Mouse (Mus musculus) adrenal gland, adult 8-10 months (tissue): ENCODE measurements around the gene Ftcd. TPM values are rescaled to one million over a fixed set of nuclear protein-coding genes. Genes with fewer than 3 reads are reported as not detected.

Experiments used
- DNase-seq: peaks from one replicate; pipeline ENCODE4 v3.0.0; 2022
- total RNA-seq, 4 experiments: library from RNA; stranded (reverse); gene quantifications; 2 replicates each; pipeline ENCODE4 v1.2.4; 2022

The Ftcd gene
- under 1 TPM in 3 of 4 experiments, not detected in 1; 0.15 to 0.40 (median 0.32) TPM for total RNA-seq

DNA sequence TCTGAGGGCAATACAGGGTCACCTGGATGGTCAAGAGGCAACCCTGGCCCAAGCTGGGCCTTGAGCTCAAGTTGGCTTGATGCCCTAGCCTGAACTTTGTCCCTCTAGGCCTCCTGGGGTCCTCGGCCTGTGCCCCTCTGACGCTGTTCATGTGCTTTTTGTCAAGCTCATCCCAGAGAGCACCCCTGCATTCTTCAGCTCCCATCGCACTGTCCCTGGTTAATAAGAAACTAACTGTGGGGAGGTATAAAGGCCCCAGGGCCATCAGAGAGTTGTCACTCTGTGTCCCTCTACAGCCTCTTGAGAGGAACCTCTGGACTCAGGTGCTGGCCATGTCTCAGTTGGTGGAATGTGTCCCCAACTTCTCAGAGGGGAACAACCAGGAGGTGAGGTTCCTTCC lies at the start of gene Ftcd:
Ftcd (plus strand) TSS at position 275 of the 400 bp plus-strand sequence.
- DNase-seq = no peak

DNA sequence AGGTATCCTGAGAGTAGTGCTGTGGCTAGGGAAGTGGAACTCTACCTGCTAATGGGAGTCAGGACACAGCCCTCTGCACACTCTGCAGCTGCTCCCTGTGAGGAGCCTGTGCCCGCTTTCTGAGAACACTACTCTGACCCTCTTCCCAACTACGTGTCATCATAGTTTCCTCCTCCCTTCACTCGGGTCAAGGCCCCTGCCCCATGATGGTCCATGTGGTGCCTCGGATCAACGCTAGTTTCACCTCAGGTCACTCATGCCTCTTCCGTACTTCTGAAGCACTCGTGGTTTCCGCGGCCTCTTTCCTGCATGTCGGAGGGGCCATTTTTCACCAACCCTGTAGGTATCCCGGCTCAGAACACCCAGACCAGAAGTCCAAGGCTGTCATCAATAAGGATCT lies 44.5 kb upstream of the Ftcd start:
- no peak for DNase-seq

DNA sequence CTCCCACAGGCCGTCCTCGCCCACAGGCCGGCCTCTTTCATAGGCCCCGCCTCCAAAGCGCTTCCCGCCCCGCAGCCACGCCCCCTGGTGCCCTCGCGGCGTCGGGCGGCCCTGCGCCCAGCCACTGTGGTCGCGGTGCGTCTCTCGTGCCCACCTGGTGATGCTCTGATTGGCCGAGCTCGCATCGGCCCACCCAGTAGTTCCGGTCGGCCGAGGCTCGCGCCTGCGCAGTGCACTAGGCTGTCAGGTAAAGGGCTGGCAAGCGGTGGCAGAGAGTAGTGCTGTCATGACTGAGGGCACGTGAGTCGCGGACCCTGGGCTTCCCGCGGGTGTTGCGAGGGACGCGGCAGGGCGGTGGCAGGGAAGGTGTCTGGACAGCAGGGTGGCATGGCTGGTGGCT lies 44.1 kb upstream of the Ftcd start, which contains the start of gene Lss:
Lss (plus strand) TSS at position 214 of the 400 bp plus-strand sequence.
- peak; percentile 97 for DNase-seq

DNA sequence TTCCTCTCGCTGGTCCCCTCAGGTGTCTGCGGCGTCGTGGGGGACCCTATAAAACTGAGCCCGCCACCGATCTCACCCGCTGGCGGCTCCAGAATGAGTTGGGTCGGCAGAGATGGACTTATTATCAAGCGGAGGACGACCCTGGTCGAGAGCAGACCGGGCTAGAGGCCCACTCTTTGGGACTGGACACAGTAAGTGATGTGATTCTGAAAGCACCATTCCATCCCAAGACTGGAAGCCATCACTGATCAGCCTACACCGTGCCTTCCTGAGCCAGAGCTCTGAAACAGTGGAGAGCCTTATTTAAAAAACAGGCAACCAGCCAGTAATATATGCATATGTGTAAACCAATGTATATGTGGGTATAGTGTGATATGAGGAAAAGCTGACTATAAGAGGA lies 43.6 kb upstream of the Ftcd start:
- no peak for DNase-seq

DNA sequence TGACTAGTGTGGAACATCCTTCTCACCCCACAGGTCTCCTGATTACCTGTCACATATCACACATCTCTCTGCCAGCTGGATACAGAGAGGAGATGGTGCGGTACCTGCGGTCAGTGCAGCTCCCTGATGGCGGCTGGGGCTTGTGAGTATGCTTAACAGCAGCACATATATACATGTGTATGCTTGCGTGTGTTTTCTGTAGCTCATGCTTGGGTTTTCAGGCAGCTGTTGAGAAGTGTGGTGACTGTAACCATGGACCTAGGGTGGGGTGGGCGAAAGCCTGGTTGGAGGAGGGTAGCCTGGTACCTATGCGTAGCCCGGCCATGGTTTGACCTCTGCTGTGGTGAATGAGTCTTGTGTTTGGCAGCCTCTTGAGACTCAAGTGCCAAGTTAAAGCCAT lies 39.9 kb upstream of the Ftcd start:
- DNase-seq = no peak

DNA sequence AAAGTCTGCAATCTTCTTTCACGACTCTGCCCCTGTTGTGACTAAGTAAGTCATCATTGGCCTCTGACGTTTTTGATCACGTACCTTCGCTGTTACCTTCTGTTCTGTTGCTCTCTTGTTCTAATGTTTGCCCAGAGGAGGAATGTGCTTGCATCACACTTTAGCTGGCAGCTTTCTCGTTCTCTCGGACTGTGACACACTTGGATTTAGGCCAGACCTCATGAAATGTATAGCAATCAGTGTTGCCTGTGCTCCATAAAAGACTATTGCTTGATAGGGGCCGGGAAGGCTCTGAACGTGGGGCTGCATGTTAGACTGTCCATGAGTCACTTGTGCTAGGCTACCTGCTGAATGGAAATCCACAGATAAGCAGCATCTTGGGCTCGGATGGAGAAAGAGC lies 37.8 kb upstream of the Ftcd start:
- no peak for DNase-seq

DNA sequence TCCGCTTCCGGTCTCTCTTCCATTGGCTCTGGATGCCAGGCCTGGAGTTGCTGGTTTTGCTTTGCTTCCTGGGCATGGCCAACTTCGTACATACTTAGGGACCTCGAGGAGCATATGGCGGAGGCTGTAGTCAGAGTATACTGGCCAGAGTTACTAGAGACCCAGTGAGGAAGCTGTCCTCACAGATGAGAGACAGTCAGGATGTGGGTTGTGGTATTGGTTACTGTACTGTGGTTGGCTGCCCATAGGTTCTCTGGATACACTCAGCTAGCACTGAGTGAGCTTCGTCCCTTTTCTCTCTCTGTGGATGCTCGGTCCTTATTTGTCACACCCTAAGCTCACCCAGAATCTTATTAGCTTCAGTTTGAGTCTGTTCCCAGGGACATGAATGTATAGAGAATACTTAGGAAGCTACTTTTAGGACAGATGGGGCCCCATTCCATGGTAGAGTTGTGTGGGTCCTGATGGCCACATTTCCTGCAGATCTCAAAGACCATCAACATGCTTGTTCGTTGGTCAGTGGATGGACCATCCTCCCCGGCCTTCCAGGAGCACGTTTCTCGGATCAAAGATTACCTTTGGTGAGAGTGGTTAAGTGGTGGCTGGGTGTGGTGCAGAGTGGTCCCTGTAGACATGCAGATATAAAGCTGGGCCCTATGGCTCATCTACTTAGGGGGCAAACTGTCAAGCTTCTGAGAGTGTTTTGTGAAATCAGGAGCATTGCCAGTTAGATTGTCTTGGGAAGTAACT lies 33.9 kb upstream of the Ftcd start:
- DNase-seq = no peak

DNA sequence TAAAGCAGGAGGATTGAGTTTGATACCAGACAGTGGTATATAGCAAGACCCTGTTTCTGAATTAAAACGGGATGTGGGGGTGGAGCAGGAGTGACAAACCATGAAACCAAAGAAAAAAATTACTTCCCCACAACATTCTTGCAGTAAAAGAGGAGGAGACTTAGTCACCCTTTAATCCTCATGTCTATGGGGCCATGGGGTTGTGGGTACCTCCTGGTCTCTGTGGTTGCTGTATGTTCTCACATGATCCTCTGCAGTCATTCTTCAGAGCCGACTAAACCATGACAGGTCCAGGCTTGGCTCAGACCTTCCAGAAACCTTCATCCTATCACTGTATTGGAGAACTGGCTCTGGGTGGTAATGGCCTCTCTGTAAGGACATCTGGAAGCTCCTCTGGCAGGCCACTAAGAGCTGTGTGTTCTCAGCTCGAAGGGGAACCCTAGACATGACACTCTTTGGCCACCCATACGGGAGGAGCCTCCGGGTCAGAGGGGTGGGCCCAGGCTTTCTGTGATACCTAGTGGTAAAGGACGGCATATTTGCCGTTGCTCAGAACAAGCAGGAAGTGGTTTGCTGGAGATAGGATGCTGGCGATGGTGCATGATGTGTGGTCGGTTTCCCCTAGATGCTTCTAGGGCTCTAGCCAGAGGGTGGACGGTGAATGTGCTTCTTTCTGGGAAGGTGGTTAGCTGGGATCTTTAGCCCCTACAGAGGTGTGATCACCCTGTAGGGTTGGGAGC lies 32.6 kb upstream of the Ftcd start:
- DNase-seq = no peak

DNA sequence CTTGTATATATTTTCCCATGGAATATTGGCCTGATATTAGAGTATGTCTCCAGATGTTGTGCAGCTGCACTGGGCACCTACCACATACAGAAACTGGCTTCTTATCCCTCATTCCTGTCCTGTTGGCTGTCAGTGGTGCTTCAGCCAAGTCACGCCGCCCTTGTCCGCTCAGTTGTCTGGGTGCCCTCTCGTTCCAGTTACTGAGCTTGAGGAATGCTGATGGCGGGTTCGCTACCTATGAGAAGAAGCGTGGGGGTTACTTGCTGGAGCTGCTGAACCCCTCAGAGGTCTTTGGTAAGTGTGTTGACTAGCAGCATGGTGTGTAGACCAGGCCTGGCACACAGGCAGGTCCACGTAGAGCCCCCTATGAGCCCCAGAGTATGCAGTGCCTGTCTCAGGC lies 28.9 kb upstream of the Ftcd start:
- DNase-seq = no peak

DNA sequence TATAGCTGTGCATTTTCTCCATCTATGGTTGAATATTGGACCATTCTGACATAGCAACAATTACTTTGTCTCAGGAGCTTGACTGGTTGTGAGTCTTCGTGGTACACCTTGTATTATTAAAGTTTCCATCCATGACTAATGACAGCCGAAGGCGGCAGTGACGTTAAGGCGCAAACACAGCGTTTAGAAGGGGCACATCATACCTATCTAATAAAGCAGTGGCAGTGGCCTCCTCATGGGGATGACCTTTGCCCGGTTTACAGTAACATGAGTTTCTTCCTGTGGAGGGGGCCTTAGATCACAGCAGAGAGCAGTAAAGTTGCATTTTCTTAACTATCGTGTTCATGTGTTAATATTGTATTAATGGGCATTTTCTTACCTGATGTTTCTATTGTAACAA lies 27.2 kb upstream of the Ftcd start:
- DNase-seq = no peak

DNA sequence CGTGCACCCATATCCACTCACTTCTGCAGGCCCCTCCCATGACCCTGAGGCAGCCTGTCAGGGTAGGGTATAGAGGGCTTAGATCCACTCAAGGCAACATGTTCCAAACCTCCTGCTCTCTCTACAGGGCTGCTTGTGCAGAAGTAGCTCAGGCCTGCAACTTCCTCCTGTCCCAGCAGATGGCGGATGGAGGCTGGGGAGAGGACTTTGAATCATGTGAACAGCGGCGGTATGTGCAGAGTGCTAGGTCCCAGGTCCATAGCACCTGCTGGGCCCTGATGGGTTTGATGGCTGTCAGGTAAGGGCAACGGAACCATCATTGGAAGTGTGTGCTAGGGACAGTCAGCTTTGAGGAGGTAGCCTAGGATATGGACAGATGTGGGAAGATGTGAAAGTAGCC lies 25.0 kb upstream of the Ftcd start:
- no peak for DNase-seq

DNA sequence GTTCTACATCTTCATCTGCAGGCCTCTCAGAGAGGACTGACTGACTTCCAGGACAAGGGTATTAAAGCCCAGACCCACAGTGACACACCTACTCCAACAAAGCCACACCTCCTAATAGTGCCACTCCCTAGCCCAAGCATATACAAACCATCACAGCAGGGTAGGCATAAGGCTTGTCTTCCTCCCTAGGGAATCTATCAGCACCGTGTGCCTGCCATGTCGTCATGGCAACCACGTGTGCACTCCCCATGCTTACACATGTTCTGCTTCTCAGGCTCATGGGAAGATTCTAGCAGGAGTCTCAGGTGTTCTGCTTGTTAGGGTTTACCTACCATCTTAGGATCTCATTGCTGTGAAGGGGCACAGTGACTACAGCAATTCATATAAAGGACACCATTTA lies 23.9 kb upstream of the Ftcd start:
- no peak for DNase-seq

DNA sequence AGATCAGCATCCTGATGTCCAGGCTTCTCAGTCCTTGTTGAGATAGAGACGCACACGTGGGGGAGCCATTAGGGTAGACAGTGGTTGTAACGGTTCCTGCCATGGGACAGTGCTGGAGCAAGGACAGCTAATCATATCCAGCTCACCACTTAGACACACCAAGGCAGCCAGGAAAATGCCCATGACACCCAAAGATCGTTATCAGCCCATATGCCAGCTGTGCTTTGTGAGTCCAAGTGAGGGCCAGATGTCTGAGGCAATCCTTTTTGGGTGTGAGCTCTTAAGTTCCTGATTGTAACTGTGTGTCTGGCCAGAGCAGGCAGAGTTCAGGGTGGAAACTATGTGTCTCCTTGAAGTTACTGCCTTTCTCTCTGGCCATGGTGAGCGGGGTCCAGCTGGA lies 21.4 kb upstream of the Ftcd start:
- no peak for DNase-seq

DNA sequence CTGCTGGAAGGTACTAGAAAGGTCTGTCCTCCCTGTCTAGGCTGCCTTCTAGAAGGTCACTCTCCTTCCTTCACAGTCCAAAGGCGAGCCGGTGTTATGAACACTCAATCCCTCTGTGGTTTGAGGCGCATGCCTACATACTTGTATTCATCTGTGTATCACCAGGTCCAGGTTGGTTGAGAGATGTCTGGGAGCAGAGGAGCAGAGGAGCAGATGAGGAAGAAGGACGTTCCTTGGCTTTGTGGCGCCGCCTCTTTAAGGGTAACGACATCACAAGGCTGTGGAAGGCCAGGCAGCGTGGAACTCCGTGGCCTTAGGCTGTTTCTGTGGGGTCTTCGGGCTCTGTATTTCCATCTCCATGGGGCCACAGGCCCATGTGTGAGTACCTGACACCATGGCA lies 13.5 kb upstream of the Ftcd start, which contains the start of gene Spatc1l:
Spatc1l (plus strand) TSS at position 301 of the 400 bp plus-strand sequence.
- no peak for DNase-seq

DNA sequence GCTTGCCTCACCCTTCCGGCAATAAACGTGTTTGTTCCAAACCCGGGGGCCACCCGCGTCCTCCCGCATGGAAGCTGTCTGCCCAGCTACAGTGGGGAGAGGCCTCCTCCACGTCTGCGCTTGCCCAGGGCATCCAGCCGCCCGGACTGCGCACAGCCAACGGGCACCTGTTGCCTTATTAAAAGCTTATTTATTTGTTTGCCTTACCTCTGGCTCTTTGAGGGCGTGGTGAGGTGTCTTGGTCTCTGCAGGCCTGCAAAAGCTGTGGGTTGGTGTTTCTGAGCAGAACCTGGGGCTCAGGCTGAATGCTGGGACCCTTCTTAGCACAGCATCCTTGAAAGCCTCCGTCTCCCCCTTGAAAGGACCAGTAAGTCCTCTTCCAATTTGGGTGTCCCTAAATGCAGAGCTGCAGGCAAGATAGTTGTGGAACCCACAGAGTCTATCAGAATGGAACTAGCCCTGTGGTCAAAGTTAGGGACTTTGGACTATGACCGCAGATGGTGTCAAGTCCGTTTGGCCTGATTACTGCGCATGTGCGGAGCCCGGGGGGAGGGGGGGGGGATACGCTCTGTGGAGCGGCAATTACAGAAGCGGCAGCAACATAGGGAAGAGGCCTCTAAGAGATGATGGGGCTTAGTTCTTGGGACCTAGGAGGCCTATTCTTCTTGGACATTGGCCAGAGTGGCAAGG lies 5.3 kb upstream of the Ftcd start:
- DNase-seq = no peak

DNA sequence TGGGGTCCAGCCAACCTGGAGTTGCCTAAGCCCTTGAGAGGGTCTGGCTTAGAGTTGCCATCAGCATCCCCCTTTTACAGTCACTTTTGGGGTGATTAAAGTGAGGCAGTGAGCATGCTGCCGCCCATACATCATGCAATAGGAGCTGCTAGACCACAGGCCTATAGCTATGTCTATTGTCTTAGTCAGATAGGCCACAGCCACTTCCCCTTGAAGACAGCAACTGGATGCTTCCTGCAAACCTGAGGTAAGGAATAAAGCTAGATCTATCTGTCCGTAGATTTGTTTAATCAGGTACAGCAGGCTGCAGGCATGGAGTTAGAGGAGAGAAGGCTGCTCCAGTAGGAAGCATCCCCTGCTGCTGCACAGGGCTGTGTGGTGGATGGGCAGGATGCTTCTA lies 4.4 kb upstream of the Ftcd start:
- no peak for DNase-seq

DNA sequence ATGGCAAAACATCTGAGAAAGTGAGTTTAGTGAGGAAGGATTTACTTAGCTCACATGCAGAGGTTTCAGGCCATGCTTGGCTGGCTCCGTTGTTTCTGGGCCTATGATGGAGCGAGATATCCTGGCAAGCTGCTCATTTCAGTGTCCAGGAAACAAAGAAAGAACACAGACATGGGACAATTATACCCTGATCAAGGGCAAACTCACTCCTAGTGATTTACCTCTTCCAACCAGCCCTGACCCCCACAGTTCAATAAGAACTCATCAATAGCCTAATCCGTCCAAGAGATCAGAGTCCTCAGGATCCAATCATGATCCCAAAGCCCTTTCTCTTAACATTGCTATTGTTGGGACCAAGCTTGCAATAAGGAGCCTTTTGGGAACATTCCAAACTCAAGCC lies 3.3 kb upstream of the Ftcd start:
- no peak for DNase-seq

DNA sequence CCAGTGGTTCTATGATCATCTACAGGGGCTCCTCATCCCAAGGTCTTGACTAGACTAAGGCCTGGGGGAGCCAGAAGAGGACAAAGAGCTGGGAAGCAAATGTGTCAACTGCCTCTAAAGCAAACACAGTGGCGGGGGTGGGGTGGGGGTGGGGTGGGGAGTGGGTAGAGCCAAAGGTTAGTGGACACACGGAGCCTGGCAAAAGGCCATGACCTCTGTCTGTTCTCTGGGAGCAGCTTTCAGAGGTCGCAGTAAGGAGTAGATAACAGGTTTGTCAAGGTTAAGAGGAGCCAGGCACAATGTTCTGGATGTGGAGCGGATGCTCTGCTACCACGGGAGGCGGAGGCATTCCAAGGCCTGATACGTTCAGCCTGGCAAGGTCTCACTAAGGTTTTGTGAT lies 1.5 kb downstream of the Ftcd start:
- DNase-seq = no peak

DNA sequence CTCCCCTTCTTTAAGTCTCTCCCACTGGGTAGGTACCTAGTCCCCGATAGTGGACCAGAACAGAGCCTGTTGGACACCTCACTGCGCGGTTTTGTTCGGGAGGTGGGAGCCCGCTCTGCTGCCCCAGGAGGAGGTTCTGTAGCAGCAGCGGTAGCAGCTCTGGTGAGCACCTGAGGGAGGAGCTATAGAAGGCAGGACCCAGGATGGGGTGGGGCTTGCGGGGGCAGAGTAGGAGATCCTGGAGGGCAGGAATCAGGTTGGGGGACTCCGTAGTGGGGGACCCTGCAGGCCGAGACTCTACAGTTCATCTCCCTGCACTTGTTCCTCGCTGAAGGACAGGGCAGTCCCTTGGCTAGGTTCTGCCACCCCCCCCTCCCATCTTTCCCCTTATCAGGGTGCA lies 8.7 kb downstream of the Ftcd start:
- DNase-seq = no peak

DNA sequence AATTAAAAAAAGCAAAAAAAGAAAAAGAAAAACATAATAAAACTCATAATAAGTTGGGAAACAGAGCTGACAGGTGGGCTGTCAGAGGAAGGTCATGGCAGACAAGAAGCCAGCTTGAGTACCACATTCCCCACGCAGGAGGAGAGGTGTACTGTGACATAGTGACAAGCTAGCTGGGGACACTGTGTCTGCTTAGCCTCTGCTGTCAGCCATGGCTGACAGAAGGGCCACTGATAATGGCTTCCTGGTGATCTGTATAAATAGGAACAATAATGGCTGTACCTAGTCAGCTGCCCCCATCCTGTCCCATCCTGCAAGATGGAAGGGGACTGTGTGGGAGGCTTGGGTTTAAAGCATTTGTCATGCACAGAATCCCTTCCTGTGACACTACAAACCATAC lies 10.7 kb downstream of the Ftcd start:
- DNase-seq = no peak

DNA sequence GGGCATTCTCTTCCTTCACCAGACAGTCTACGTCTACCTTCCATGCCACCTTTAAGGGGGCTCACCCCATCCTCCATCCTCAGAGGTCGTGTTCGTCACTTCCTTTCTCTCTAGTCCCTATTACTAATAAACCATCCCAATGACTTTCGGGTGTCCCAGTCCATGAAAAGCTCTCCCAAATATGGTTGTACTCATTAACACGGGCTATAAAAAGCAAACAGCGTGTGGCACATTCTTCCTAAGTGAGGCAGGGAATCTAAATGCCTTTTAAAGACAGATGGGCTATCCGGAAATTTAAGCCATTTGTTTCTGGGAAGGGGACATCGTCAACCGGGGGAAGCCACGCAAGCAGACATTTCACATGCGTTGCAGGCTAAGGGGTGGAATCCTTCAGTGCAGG lies 14.7 kb downstream of the Ftcd start:
- DNase-seq = no peak

DNA sequence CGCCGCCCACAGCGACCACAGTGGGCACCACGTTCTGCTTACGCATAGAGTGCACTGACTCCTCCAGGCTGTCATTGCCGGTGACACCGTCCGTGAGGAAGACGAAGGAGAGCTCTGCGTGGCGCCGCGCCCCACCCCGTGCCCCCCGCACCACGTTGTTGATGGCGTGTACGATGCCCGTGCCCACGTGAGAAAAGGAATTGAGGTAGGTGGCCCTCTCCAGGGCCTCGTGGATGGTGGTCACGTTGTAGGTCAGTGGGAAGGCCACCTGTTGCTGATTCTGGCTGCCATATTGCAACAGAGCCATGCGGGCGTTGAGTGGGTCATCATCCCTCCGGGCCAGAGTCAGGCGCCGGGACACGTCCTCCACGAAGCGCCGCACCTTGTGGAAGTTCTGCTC lies 20.9 kb downstream of the Ftcd start:
- no peak for DNase-seq

DNA sequence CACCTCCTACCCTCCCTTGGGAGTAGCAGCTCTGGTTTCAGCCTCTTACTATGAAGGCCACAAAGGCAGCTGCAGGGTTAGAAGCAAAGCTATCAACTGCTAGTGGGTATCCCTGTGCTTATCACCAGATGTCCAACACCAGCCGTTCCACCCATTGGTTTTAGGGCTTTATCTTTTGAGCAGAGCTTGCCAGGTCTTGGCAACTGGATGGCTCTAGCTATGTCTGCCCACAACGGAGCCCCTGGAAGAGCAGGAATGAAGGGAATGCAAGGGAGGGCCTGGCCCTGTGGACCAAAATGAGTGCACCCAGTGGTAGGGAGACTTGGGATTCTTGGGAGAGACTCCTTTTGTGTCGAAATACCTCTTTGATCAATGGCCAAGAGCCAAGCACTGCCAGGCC lies 27.2 kb downstream of the Ftcd start:
- no peak for DNase-seq

DNA sequence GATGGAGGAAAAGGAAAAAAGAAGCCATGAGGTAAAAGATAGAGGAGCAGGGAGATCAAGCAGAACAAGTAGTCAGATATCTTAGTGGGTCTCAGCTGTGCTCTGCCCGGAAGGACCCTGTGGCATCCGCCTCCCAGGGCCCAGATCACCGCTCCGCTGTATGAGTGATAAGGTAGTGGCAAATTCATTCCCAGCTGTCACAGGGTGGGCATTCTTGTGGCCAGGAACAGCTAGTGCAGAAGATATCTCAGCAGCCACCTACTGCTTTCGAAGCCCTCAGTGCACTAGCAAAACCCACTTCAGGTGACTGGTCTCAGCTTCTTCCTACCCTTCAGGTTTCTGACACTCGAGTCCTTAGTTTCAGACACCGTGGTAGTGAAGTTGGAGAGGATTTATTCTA lies 37.0 kb downstream of the Ftcd start:
- DNase-seq = no peak
